Mouse (Mus musculus): ENCODE data around the gene Slc35b2. TPM values are rescaled to one million over a fixed set of nuclear protein-coding genes. Genes with fewer than 3 reads are reported as not detected.

The Slc35b2 gene
- polyA plus RNA-seq, 1 experiment from 2014 or later, result 96.2 TPM

DNA sequence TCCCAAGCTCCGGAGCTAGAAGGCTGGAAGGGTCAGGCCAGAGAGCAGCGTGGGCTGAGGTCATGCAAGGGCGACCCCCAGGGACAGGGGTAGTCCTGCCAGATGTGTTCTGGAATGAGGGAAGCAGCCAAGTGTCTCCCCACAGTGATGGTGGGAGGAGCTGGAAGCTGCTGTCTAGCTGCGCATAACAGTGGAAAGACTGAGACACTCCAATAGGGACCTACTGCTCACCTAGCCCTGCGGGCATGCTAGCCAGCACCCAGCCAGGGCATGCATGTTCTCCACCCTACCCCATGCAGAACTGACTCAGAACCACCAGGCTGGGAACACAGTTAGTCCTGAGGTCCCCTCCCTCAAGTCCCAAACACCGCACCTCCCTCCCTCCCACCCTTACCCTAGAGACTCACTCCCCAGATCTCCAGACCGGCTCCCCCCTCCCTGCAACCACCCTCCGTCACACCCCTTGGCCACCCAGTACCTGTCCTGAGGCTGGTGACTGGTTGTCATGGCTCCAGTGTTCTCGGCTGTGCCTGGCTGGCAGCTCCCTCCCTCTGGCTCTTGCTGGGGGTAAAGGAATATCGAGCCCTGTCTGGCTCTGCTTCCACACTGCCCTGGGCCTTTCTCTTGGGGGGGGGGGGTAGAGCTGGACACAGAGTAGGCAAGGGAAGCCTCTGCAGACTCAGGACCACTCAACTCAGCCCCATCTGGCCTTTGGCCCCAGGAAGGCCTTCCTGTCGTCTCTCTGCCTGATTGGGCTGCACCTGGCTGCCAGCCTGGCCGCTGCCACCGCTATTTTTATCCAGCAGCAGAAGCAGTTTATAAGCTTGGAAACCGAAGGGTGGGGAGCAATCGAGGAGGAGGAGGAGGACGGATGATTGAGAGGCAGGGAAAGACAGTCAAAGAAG, 28.3 kb downstream of the Slc35b2 start:
- peaks cover 2% of the 10 kb centered on the region; the same call in 1 of the 2 replicates for H3K27me3 ChIP-seq (replicated peaks; ENCODE audit: control insufficient read depth, insufficient read depth, low read length)
- peak overlapping the region; percentile 44; the same call in 1 of the 2 replicates for H3K9ac ChIP-seq (ENCODE audit: low read depth, low read length)
- H3K4me2 ChIP-seq (ENCODE audit: low read length), result peak overlapping the region; percentile 16
- no peaks in the 10 kb centered on the region for H3K36me3 ChIP-seq (ENCODE audit: control insufficient read depth, insufficient read depth, low read length)
- WGBS, result 42% methylated on average over 15 of the region's 16 CpGs
- no peak overlapping the region for H3K27ac ChIP-seq (ENCODE audit: low read depth, low read length)
- no peak for ATAC-seq
- H3K9me3 ChIP-seq (ENCODE audit: control insufficient read depth, low read length), result no peaks in the 10 kb centered on the region
- peaks cover 35% of the 10 kb centered on the region for H3K4me1 ChIP-seq (ENCODE audit: control insufficient read depth, insufficient read depth, low read depth, low read length)
- H3K4me3 ChIP-seq (ENCODE audit: low read length), result no peak overlapping the region

DNA sequence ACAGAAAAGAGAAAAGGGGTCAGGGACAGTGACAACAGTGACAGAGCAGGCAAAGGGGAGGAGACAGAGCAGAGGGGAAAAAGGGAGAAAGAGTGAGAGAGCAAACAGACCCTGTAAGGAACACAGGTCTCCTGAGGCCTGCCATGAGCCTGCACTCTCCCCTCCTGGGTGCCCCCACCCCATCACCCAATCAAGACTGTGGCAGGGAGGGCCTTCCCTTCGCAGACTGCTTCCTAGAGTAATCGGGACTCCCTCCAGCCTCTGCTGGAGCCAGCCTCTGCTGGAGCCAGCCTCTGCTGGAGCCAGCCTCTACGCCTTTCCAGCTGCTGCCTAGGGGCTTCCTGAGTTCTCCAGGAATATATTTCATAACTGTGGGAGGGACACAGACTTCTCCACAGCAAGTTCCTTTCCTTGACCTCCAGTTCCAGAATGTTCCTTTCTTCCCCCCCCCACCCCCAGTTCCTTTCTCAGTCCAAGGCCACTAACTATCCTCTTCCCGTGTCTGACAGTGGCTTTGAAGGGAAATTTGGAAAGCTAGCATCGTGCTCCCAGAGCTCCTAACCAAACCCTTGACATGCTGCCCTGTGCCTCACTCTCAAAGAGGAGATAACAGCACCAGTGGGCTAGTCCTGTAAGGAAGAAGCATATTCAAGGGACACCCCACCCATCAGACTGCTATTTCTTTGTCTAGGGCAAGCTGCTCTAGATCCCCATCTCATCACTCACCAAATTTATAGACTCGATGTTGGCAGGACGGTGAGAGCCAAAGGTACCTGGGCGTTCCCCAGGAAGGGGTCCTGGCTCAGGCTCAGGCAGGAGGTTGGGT, 29.1 kb downstream of the Slc35b2 start:
- Histone ChIP-seq H3K9ac (ENCODE audit: low read depth, low read length) (peak overlapping the region; percentile 44; the same call in 1 of the 2 replicates), H3K4me3 (ENCODE audit: low read length) (no peak overlapping the region), H3K27ac (ENCODE audit: low read depth, low read length) (no peak overlapping the region), H3K9me3 (ENCODE audit: control insufficient read depth, low read length) (no peaks in the 10 kb centered on the region), H3K4me1 (ENCODE audit: control insufficient read depth, insufficient read depth, low read depth, low read length) (peaks cover 35% of the 10 kb centered on the region), H3K36me3 (ENCODE audit: control insufficient read depth, insufficient read depth, low read length) (no peaks in the 10 kb centered on the region), H3K27me3 (replicated peaks; ENCODE audit: control insufficient read depth, insufficient read depth, low read length) (peaks cover 2% of the 10 kb centered on the region; the same call in 1 of the 2 replicates), H3K4me2 (ENCODE audit: low read length) (peak overlapping the region; percentile 16)
- WGBS, result 59% methylated on average over 8 of the region's 8 CpGs
- ATAC-seq, result no peak

DNA sequence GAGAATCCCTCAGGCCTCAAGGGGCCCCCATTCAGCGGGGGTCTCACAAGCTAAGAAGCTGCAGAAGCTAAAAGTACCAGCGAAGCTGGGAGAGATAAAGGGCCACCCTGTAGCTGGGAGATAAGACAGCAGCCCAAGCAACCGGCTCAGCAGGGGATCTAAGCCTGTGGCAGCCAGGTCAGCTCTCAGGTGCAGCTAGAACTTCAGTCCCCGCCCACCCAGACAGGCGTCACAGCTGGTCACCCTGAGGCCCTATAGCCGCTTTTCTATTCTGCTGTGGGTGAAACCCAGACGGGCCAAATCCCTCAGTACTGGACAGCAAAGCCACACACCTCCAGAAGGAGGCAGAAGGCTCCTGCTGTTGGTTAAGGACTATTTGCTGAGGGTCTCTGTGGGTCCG, 29.8 kb downstream of the Slc35b2 start:
- ATAC-seq, result no peak
- H3K9ac ChIP-seq (ENCODE audit: low read depth, low read length), result no peak overlapping the region
- no peak overlapping the region for H3K27ac ChIP-seq (ENCODE audit: low read depth, low read length)
- 29% methylated on average over 8 of the region's 8 CpGs for WGBS
- no peaks in the 10 kb centered on the region for H3K36me3 ChIP-seq (ENCODE audit: control insufficient read depth, insufficient read depth, low read length)
- peaks cover 2% of the 10 kb centered on the region; the same call in 1 of the 2 replicates for H3K27me3 ChIP-seq (replicated peaks; ENCODE audit: control insufficient read depth, insufficient read depth, low read length)
- H3K4me2 ChIP-seq (ENCODE audit: low read length), result peak overlapping the region; percentile 81
- no peak overlapping the region for H3K4me3 ChIP-seq (ENCODE audit: low read length)
- peaks cover 35% of the 10 kb centered on the region for H3K4me1 ChIP-seq (ENCODE audit: control insufficient read depth, insufficient read depth, low read depth, low read length)
- H3K9me3 ChIP-seq (ENCODE audit: control insufficient read depth, low read length), result no peaks in the 10 kb centered on the region

DNA sequence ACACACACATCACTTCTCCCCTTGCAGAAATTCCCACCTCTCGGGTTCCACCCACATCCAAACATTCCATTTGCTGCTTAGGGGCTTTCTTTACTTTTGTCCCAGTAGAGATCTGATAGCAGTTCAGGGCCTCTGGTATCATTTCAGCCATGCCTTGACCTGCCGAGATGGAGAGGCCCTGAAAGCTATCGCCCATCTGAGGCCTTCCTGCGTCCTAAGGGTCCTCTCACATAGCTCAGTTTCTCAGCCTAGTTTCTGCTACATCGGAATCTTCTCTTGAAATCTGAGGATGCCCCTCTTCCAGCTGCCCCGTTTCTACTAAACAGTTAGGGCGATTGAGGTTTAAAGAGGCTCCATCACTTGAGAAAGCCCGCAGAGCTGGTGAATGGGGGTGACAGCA, 30.5 kb downstream of the Slc35b2 start:
- no peak overlapping the region; the same call in 1 of the 2 replicates for H3K27ac ChIP-seq (ENCODE audit: low read depth, low read length)
- peak overlapping the region; percentile 69; the same call in 1 of the 2 replicates for H3K9ac ChIP-seq (ENCODE audit: low read depth, low read length)
- WGBS, result 44% methylated on average over 8 of the region's 8 CpGs
- no peak for ATAC-seq
- peaks cover 37% of the 10 kb centered on the region for H3K4me1 ChIP-seq (ENCODE audit: control insufficient read depth, insufficient read depth, low read depth, low read length)
- peaks cover 2% of the 10 kb centered on the region; the same call in 1 of the 2 replicates for H3K27me3 ChIP-seq (replicated peaks; ENCODE audit: control insufficient read depth, insufficient read depth, low read length)
- H3K4me2 ChIP-seq (ENCODE audit: low read length), result peak overlapping the region; percentile 81
- no peaks in the 10 kb centered on the region for H3K36me3 ChIP-seq (ENCODE audit: control insufficient read depth, insufficient read depth, low read length)
- no peaks in the 10 kb centered on the region for H3K9me3 ChIP-seq (ENCODE audit: control insufficient read depth, low read length)
- peak overlapping the region; percentile 56 for H3K4me3 ChIP-seq (ENCODE audit: low read length)

DNA sequence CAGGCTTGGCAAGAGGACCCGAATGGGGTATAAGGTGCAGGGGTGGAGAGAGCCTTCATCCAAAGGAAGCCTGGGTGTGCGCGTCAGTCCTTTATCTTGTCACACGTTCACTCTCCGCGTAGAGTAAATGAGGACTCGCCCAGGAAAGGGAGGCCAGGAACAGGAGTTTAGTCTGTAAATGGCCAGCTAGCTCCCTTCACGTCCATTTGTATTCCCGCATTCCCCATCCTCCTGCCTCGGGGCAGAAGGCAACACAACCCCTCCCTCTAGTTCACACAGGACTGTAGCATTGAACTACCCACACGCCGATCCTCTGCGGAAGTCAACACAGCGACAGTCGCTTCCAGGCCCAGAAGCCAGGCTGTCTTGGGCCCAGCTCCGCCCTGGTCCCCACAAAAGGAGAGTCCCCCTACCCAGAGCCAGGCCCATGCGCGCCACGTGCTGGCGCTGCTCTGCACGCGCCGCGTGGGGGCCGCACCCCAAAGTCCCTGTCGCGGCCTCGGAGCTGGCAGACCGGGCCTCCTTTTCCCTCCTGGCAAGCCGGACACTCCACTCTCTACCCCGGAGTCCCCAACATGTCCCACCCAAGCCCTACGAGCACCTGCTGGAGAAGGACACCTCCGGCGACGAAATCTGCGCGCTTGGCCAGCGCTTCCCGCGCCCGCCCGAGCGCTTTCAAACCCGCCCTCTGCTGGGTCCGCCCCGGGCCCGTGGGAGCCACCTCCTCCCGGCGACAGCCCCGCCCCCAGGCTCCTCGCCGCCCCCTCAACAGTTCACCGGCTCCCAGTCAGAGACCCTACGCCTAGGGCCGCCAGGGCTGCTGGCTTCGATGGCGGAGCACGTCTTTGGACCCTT, 31.4 kb downstream of the Slc35b2 start:
- peak overlapping the region; percentile 59; the same call in 1 of the 2 replicates for H3K27ac ChIP-seq (ENCODE audit: low read depth, low read length)
- peaks cover 41% of the 10 kb centered on the region for H3K4me1 ChIP-seq (ENCODE audit: control insufficient read depth, insufficient read depth, low read depth, low read length)
- 2% methylated on average over 56 of the region's 58 CpGs for WGBS
- H3K9me3 ChIP-seq (ENCODE audit: control insufficient read depth, low read length), result no peaks in the 10 kb centered on the region
- ATAC-seq, result peak; percentile 78
- no peaks in the 10 kb centered on the region for H3K36me3 ChIP-seq (ENCODE audit: control insufficient read depth, insufficient read depth, low read length)
- H3K4me3 ChIP-seq (ENCODE audit: low read length), result peak overlapping the region; percentile 56
- H3K9ac ChIP-seq (ENCODE audit: low read depth, low read length), result peak overlapping the region; percentile 69
- H3K27me3 ChIP-seq (replicated peaks; ENCODE audit: control insufficient read depth, insufficient read depth, low read length), result peaks cover 2% of the 10 kb centered on the region; the same call in 1 of the 2 replicates
- H3K4me2 ChIP-seq (ENCODE audit: low read length), result peak overlapping the region; percentile 81

DNA sequence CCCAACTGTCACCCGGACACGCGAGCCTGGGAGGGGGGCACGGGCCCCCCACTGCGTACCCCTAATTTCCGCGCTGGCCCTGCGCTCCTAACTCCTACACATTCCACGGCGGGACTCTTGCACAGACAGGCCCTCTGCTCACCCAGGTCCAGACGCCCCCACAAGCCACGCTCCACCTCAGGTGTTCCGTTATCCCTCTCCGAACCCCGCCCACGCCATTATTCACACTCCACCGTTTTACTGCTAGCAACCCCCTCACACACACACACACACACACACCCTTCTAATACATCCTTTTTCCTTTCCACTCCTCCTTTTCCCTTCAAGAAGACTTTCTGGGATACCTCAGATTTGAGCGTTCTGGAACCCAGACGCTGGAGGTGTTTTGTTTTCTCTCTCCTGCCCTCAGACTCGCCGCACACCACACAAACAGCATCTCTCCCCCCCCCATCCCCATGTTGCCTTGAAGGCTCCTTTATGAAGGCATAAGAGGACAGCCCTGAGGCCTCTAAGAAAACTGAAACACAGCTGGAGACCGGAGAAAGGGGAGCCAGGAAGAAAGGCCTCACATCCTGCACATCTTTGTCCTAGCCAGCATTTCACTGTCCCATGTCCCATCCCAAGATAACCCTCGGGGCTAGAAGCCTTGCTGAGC, 32.2 kb downstream of the Slc35b2 start:
- Histone ChIP-seq H3K36me3 (ENCODE audit: control insufficient read depth, insufficient read depth, low read length) (no peaks in the 10 kb centered on the region), H3K4me3 (ENCODE audit: low read length) (peak overlapping the region; percentile 56), H3K27me3 (replicated peaks; ENCODE audit: control insufficient read depth, insufficient read depth, low read length) (peaks cover 6% of the 10 kb centered on the region), H3K4me1 (ENCODE audit: control insufficient read depth, insufficient read depth, low read depth, low read length) (peaks cover 41% of the 10 kb centered on the region), H3K27ac (ENCODE audit: low read depth, low read length) (peak overlapping the region; percentile 65), H3K9ac (ENCODE audit: low read depth, low read length) (peak overlapping the region; percentile 69), H3K4me2 (ENCODE audit: low read length) (peak overlapping the region; percentile 81), H3K9me3 (ENCODE audit: control insufficient read depth, low read length) (no peaks in the 10 kb centered on the region)
- ATAC-seq, result peak; percentile 28
- WGBS, result 5% methylated on average over 23 of the region's 23 CpGs

DNA sequence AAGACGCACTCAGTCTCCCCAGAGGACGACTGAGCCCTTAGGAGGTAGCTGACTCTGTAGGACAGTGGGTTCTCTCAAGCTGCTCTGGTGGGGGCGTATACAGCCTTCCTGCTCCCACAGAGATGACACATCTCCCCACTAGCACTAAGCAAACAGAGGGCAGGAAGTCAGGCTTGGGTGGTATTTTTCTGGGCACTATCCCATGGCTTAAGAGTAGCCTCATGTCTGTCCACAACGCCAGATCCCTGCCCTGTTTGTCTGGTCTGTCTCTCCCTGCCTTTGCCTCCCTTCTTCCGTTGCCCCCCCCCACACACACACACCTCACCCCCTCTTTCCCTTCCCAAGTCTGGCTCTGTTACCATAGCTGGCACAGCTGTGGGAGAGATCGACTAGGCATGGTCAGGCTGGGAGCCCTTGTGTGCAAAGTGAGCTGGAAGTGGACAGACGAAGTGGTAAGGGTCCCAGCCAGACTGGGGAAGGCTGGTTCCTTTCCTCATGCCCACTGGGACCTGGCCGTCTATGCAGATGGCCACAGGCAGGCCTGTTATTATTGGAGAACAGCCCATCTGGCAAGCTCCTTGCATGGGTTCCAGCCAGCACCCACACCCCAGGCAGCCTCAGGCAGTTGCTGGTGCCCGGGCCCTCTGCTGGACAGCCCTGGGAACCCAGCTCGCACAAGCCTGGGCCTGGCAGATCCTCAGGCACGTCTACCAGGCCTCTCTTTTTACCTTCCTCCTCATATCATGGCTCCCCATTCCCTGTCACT, 33.1 kb downstream of the Slc35b2 start:
- peaks cover 39% of the 10 kb centered on the region for H3K4me1 ChIP-seq (ENCODE audit: control insufficient read depth, insufficient read depth, low read depth, low read length)
- H3K4me3 ChIP-seq (ENCODE audit: low read length), result no peak overlapping the region
- H3K9ac ChIP-seq (ENCODE audit: low read depth, low read length), result no peak overlapping the region
- peak overlapping the region; percentile 65 for H3K27ac ChIP-seq (ENCODE audit: low read depth, low read length)
- H3K36me3 ChIP-seq (ENCODE audit: control insufficient read depth, insufficient read depth, low read length), result no peaks in the 10 kb centered on the region
- H3K27me3 ChIP-seq (replicated peaks; ENCODE audit: control insufficient read depth, insufficient read depth, low read length), result peaks cover 14% of the 10 kb centered on the region
- WGBS, result 17% methylated on average over 11 of the region's 11 CpGs
- peak; percentile 51 for ATAC-seq
- H3K9me3 ChIP-seq (ENCODE audit: control insufficient read depth, low read length), result no peaks in the 10 kb centered on the region
- H3K4me2 ChIP-seq (ENCODE audit: low read length), result no peak overlapping the region
